Comparison of ENCODE assay signal across 10 mouse cellular contexts in the genomic region with DNA sequence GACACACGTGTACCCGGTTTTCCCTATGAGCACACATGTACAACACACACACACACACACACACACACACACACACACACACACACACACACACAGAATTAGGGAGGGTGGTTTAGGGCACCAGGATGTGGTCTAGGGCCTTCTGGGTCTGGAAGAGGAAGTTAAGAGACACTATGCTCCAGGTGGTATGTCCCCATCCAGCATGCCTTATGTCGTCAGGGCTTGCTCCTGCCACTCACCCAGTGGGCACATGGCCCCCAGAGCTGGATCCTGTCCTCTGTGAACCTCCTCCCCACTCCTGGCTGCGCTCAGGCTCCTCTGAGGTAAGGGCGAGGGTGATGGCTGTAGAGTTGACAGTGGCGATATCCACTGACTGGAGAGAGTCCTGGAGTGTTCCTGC. TPM values are rescaled to one million over a fixed set of nuclear protein-coding genes. Genes with fewer than 3 reads are reported as not detected.
DNase-seq lines count a peak whose midpoint lies in the region; ATAC-seq lines count a peak whose summit lies in the region.
"Had no signal": no experiment of that assay in that cellular context is flagged by ENCODE, and none has a peak within 500 bp of the region (broad histone marks: within the 10 kb centered on the region; RNA-seq: fewer than 3 reads in every experiment).

No protein-coding gene starts in this region.

- ATAC-seq in common myeloid progenitor, adult 5-6 weeks (replicated peaks; ENCODE audit: low read depth, poor library complexity, severe bottlenecking), result peak; percentile 74
- ATAC-seq: Patski had no signal

- DNase-seq in spleen, adult 18-20 months, result peak; percentile 18 to 27
- no peak for DNase-seq in spleen, adult 12 weeks (ENCODE audit: low spot score)
- DNase-seq in naive thymus-derived CD4-positive, alpha-beta T cell, adult 2 months (ENCODE audit: low read depth), result peak; percentile 79
- DNase-seq in urinary bladder, adult 18-20 months (ENCODE audit: low spot score in 2 of 2), result no peak
- no peak for DNase-seq in adrenal gland, adult 2 months
- DNase-seq in cerebellum, adult 8-10 months, result no peak
- DNase-seq: lung, adult 2 months; midbrain, embryonic 14.5 days had no signal

RNA-seq across cellular contexts. Expression of a gene that starts 21.2 kb away (rescaled TPM):
- not detected in 2 replicates for total RNA-seq in common myeloid progenitor, adult 5-6 weeks (2017)
- total RNA-seq in adrenal gland, adult 2 months (2021), result 10 to 100 TPM; 29.6 to 33.5 TPM
- polyA plus RNA-seq in adrenal gland, adult 2 months (2012; rRNA removed), result 30.6 and 32.7 TPM in 2 replicates

Comparison
In these comparisons a context has a peak if more than half of its experiments do, and no peak if none do; other contexts are left out.
1. DNase-seq: peak in spleen, adult 18-20 months (2 of 2) and naive thymus-derived CD4-positive, alpha-beta T cell, adult 2 months (single experiment); none in spleen, adult 12 weeks (single experiment), urinary bladder, adult 18-20 months (0 of 2), adrenal gland, adult 2 months (single experiment) and cerebellum, adult 8-10 months (single experiment).
2. RNA of a gene that starts 21.2 kb away (total RNA-seq): 29.6 to 33.5 TPM in adrenal gland, adult 2 months; not detected in common myeloid progenitor, adult 5-6 weeks; every median in the first group is over 10 times any median in the second.